ENCODE assay signal across 8 mouse cellular contexts in the genomic region with DNA sequence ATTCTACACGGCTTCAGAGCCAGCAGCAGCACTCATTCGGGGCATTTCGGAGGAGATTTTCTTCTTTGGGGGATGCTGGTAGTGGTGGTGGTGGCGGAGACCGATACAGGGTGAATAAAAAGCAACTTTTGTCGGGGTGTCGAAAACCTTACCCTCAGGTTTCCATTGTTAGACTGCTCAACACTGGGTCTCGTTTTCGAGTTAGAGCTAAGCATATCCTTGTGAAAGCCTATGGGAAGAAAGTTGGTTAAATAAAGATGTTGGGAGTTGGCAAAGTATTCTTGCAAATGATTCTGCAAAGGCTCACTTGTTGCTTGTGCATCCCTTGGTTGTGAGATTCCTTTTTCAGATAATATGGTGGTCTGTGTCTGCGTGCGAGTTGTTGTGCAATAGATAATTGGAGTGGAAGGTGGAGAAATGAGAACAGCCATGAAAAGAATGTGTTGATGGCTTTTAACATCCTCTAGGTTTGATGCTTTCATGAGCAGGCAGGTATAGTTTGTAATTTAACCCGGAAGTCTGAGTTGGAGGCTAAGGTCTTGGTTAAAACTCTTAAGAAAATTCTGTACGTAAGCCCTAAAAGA. TPM values are rescaled to one million over a fixed set of nuclear protein-coding genes. Genes with fewer than 3 reads are reported as not detected.
DNase-seq lines count a peak whose midpoint lies in the region; ATAC-seq and TF ChIP-seq lines count a peak whose summit lies in the region.

No protein-coding gene starts in this region.

- peak overlapping the region; percentile 97 for H3K9ac ChIP-seq in heart, embryonic 13.5 days
- 0 out of 2 replicates have a peak overlapping the region, but pooled peaks have one; percentile 37 for H3K9ac ChIP-seq in forebrain, postnatal 0 days

- H3K4me3 ChIP-seq in heart, embryonic 13.5 days: peak overlapping the region; percentile 90
- peak overlapping the region; percentile 89 for H3K4me3 ChIP-seq in E14TG2a.4 (replicated peaks; ENCODE audit: low read length)
- peak overlapping the region; percentile 56 for H3K4me3 ChIP-seq in forebrain, postnatal 0 days (ENCODE audit: low read depth, low read length)
- peak overlapping the region; percentile 89 for H3K4me3 ChIP-seq in midbrain, embryonic 10.5 days

- H3K9me3 ChIP-seq in heart, embryonic 13.5 days: no peaks in the 10 kb centered on the region
- H3K9me3 ChIP-seq in E14TG2a.4 (ENCODE audit: low read length): no peaks in the 10 kb centered on the region
- H3K9me3 ChIP-seq in forebrain, postnatal 0 days (ENCODE audit: low read length): no peaks in the 10 kb centered on the region
- H3K9me3 ChIP-seq in midbrain, embryonic 10.5 days (replicated peaks): no peaks in the 10 kb centered on the region

- 13% methylated on average over 13 of the region's 13 CpGs for WGBS in heart, embryonic 13.5 days
- WGBS in forebrain, postnatal 0 days: 9% methylated on average over 13 of the region's 13 CpGs
- WGBS in midbrain, embryonic 10.5 days: 3% methylated on average over 13 of the region's 13 CpGs

- H3K27ac ChIP-seq in heart, embryonic 13.5 days (replicated peaks): peak overlapping the region; percentile 96
- H3K27ac ChIP-seq in forebrain, postnatal 0 days (ENCODE audit: low read depth, low read length): no peak overlapping the region
- H3K27ac ChIP-seq in midbrain, embryonic 10.5 days (replicated peaks): peak overlapping the region; percentile 93; the same call in 1 of the 2 replicates

- peak overlapping the region; percentile 99 for H3K4me2 ChIP-seq in heart, embryonic 13.5 days
- H3K4me2 ChIP-seq in forebrain, postnatal 0 days (ENCODE audit: low read depth): peak overlapping the region; percentile 96

- DNase-seq in heart, postnatal 4 days: no peak
- DNase-seq in forebrain, postnatal 0 days: peak; percentile 48
- DNase-seq in midbrain, embryonic 10.5 days (ENCODE audit: low spot score): no peak
- no peak for DNase-seq in right cerebral cortex, postnatal 4 days
- no peak for DNase-seq in cerebellum, adult 9-11 months
- DNase-seq in adrenal gland, postnatal 14 days: no peak

- peaks cover 60% of the 10 kb centered on the region for H3K4me1 ChIP-seq in heart, embryonic 13.5 days
- H3K4me1 ChIP-seq in E14TG2a.4 (replicated peaks; ENCODE audit: low read depth, low read length): peaks cover 73% of the 10 kb centered on the region
- peaks cover 14% of the 10 kb centered on the region; the same call in 1 of the 2 replicates for H3K4me1 ChIP-seq in forebrain, postnatal 0 days (ENCODE audit: insufficient read depth)
- H3K4me1 ChIP-seq in midbrain, embryonic 10.5 days: peaks cover 81% of the 10 kb centered on the region

- TF ChIP-seq CTCF in E14TG2a.4 (conservative IDR thresholded peaks at IDR 0.05; ENCODE audit: low read length): no peak
- no peak for TF ChIP-seq CTCF in forebrain, postnatal 0 days (IDR thresholded peaks at IDR 0.05; ENCODE audit: low read depth)

- ATAC-seq in heart, embryonic 13.5 days (ENCODE audit: extremely low read depth, insufficient number of reproducible peaks, low FRiP score, low TSS enrichment): no peak
- no peak for ATAC-seq in forebrain, postnatal 0 days

- no peaks in the 10 kb centered on the region for H3K27me3 ChIP-seq in heart, embryonic 13.5 days (replicated peaks)
- H3K27me3 ChIP-seq in E14TG2a.4 (ENCODE audit: insufficient read depth, low read length): peaks cover 32% of the 10 kb centered on the region
- peaks cover 48% of the 10 kb centered on the region for H3K27me3 ChIP-seq in forebrain, postnatal 0 days (ENCODE audit: insufficient read depth, low read length)
- H3K27me3 ChIP-seq in midbrain, embryonic 10.5 days (ENCODE audit: low read depth, poor library complexity, severe bottlenecking): peaks cover 85% of the 10 kb centered on the region

- H3K36me3 ChIP-seq in heart, embryonic 13.5 days: no peaks in the 10 kb centered on the region
- no peaks in the 10 kb centered on the region for H3K36me3 ChIP-seq in E14TG2a.4 (ENCODE audit: insufficient read depth, low read length)
- H3K36me3 ChIP-seq in forebrain, postnatal 0 days (ENCODE audit: insufficient read depth): no peaks in the 10 kb centered on the region
- no peaks in the 10 kb centered on the region for H3K36me3 ChIP-seq in midbrain, embryonic 10.5 days

RNA-seq across cellular contexts. Expression of a gene that starts 49.9 kb away (rescaled TPM):
- polyA plus RNA-seq in heart, embryonic 13.5 days (2015; fragmentation: Nextera tagmentation; extraction: Ambion mirVana): 9.4 and 11.0 TPM in 2 replicates
- 10 to 100 TPM; 44.6 to 48.8 TPM for total RNA-seq in heart, postnatal 4 days (2021)
- total RNA-seq in forebrain, postnatal 0 days (2014; rRNA removed): 4.9 and 11.6 TPM in 2 replicates
- 1.0 and 1.6 TPM in 2 replicates for polyA plus RNA-seq in forebrain, postnatal 0 days (2015; fragmentation: Nextera tagmentation; extraction: Ambion mirVana)
- 4.5 and 4.8 TPM in 2 replicates for polyA plus RNA-seq in midbrain, embryonic 10.5 days (2016; fragmentation: Nextera tagmentation; extraction: Ambion mirVana)
- total RNA-seq in adrenal gland, postnatal 14 days (2021): 61.9 and 67.6 TPM in 2 replicates
